8 mouse cellular contexts compared by ENCODE assay signal in genomic region chr5:88674703-88675442, GRCm38 (mm10). TPM values are rescaled to one million over a fixed set of nuclear protein-coding genes. Genes with fewer than 3 reads are reported as not detected.
A peak's percentile ranks its signal among the peaks of the same experiment; 100 is the strongest.
DNase-seq lines count a peak whose midpoint lies in the region; ATAC-seq lines count a peak whose summit lies in the region.

No protein-coding gene starts in this region.

- 1% methylated on average over 17 of the region's 47 CpGs for WGBS in embryonic facial prominence, embryonic 14.5 days
- under 1% methylated on average over 26 of the region's 47 CpGs for WGBS in stomach, embryonic 15.5 days

- peaks cover 30% of the 10 kb centered on the region for H3K36me3 ChIP-seq in embryonic facial prominence, embryonic 14.5 days (ENCODE audit: control insufficient read depth, insufficient read depth, low read length)
- peaks cover 5% of the 10 kb centered on the region; the same call in 1 of the 2 replicates for H3K36me3 ChIP-seq in stomach, embryonic 15.5 days

- DNase-seq in gastrocnemius, adult 18-20 months (ENCODE audit: low spot score), result peak; percentile 24
- DNase-seq in gastrocnemius, postnatal 25 days, result no peak
- peak; percentile 39 for DNase-seq in adrenal gland, adult 8-10 months
- DNase-seq in embryonic facial prominence, embryonic 14.5 days (ENCODE audit: low spot score), result peak; percentile 5
- DNase-seq in heart, postnatal 10 days, result peak; percentile 55 to 61
- DNase-seq in kidney, postnatal 36 days, result peak; percentile 63 to 74

- H3K27ac ChIP-seq in embryonic facial prominence, embryonic 14.5 days (replicated peaks; ENCODE audit: low read depth, low read length), result peak overlapping the region; percentile 96
- peak overlapping the region; percentile 97 for H3K27ac ChIP-seq in stomach, embryonic 15.5 days

- H3K4me2 ChIP-seq in embryonic facial prominence, embryonic 14.5 days (ENCODE audit: low read depth, low read length), result peak overlapping the region; percentile 82
- H3K4me2 ChIP-seq in stomach, embryonic 15.5 days, result peak overlapping the region; percentile 67

- peak overlapping the region; percentile 94 for H3K4me3 ChIP-seq in embryonic facial prominence, embryonic 14.5 days (ENCODE audit: low read depth, low read length)
- peak overlapping the region; percentile 95 for H3K4me3 ChIP-seq in stomach, embryonic 15.5 days (replicated peaks)

- H3K4me1 ChIP-seq in embryonic facial prominence, embryonic 14.5 days (ENCODE audit: control insufficient read depth, insufficient read depth, low read length), result peaks cover 8% of the 10 kb centered on the region; the same call in 1 of the 2 replicates
- H3K4me1 ChIP-seq in stomach, embryonic 15.5 days, result peaks cover 12% of the 10 kb centered on the region; the same call in 1 of the 2 replicates

- H3K9ac ChIP-seq in embryonic facial prominence, embryonic 14.5 days (ENCODE audit: low read depth, low read length), result peak overlapping the region; percentile 98
- H3K9ac ChIP-seq in stomach, embryonic 15.5 days, result peak overlapping the region; percentile 76

- H3K9me3 ChIP-seq in embryonic facial prominence, embryonic 14.5 days (ENCODE audit: control insufficient read depth, low read length), result no peaks in the 10 kb centered on the region
- H3K9me3 ChIP-seq in stomach, embryonic 15.5 days, result no peaks in the 10 kb centered on the region

- intact Hi-C loops in heart, postnatal 10 days (cut with DNase I), result loop anchor here (1.0 to 5.0 kb wide), 2 partner anchors 45 to 108 kb away; partner anchors contain the start of genes Mob1b and Rufy3

- no peaks in the 10 kb centered on the region for H3K27me3 ChIP-seq in embryonic facial prominence, embryonic 14.5 days (replicated peaks; ENCODE audit: control insufficient read depth, insufficient read depth, low read length)
- H3K27me3 ChIP-seq in stomach, embryonic 15.5 days (replicated peaks), result no peaks in the 10 kb centered on the region

- peak; percentile 5; the same call in 1 of the 2 replicates for ATAC-seq in embryonic facial prominence, embryonic 14.5 days (ENCODE audit: low read depth)
- peak; percentile 7 for ATAC-seq in megakaryocyte, adult 5-6 weeks (ENCODE audit: poor library complexity, severe bottlenecking)
- no peak; the same call in 1 of the 2 replicates for ATAC-seq in stomach, embryonic 15.5 days (ENCODE audit: insufficient read depth, low FRiP score, low read depth)

RNA-seq across cellular contexts. Expression of gene Grsf1, which starts 1.1 kb away (rescaled TPM):
- 100 to 1,000 TPM; 142 to 143 TPM for total RNA-seq in gastrocnemius, adult 18-20 months (2021)
- total RNA-seq in gastrocnemius, postnatal 25 days (2021), result 100 to 1,000 TPM; 129 to 140 TPM
- 100 to 1,000 TPM; 121 to 154 (median 133) TPM for total RNA-seq in adrenal gland, adult 8-10 months (2022)
- 64.1 and 64.6 TPM in 2 replicates for polyA plus RNA-seq in embryonic facial prominence, embryonic 14.5 days (2014; fragmentation: Nextera tagmentation; extraction: Ambion mirVana)
- total RNA-seq in heart, postnatal 10 days (2021), result 100 to 1,000 TPM; 197 to 201 TPM
- total RNA-seq in megakaryocyte, adult 5-6 weeks (2015), result 56.5 TPM in 2 replicates
- 74.6 and 83.2 TPM in 2 replicates for total RNA-seq in megakaryocyte, adult 5-6 weeks (2017)
- polyA plus RNA-seq in stomach, embryonic 15.5 days (2015; fragmentation: Nextera tagmentation; extraction: Ambion mirVana), result 51.0 and 51.4 TPM in 2 replicates

RNA-seq across cellular contexts. Expression of gene Mob1b, which starts 45.8 kb away (rescaled TPM):
- 10 to 100 TPM; 17.7 to 20.3 TPM for total RNA-seq in gastrocnemius, adult 18-20 months (2021)
- 10 to 100 TPM; 24.5 to 26.3 TPM for total RNA-seq in gastrocnemius, postnatal 25 days (2021)
- total RNA-seq in adrenal gland, adult 8-10 months (2022), result 10 to 100 TPM; 33.4 to 37.1 (median 36.0) TPM
- 14.3 and 16.1 TPM in 2 replicates for polyA plus RNA-seq in embryonic facial prominence, embryonic 14.5 days (2014; fragmentation: Nextera tagmentation; extraction: Ambion mirVana)
- 10 to 100 TPM; 52.2 to 57.3 TPM for total RNA-seq in heart, postnatal 10 days (2021)
- total RNA-seq in megakaryocyte, adult 5-6 weeks (2015), result 26.1 and 26.6 TPM in 2 replicates
- 11.5 and 15.7 TPM in 2 replicates for total RNA-seq in megakaryocyte, adult 5-6 weeks (2017)
- 11.7 and 12.9 TPM in 2 replicates for polyA plus RNA-seq in stomach, embryonic 15.5 days (2015; fragmentation: Nextera tagmentation; extraction: Ambion mirVana)
